In the genomic region with DNA sequence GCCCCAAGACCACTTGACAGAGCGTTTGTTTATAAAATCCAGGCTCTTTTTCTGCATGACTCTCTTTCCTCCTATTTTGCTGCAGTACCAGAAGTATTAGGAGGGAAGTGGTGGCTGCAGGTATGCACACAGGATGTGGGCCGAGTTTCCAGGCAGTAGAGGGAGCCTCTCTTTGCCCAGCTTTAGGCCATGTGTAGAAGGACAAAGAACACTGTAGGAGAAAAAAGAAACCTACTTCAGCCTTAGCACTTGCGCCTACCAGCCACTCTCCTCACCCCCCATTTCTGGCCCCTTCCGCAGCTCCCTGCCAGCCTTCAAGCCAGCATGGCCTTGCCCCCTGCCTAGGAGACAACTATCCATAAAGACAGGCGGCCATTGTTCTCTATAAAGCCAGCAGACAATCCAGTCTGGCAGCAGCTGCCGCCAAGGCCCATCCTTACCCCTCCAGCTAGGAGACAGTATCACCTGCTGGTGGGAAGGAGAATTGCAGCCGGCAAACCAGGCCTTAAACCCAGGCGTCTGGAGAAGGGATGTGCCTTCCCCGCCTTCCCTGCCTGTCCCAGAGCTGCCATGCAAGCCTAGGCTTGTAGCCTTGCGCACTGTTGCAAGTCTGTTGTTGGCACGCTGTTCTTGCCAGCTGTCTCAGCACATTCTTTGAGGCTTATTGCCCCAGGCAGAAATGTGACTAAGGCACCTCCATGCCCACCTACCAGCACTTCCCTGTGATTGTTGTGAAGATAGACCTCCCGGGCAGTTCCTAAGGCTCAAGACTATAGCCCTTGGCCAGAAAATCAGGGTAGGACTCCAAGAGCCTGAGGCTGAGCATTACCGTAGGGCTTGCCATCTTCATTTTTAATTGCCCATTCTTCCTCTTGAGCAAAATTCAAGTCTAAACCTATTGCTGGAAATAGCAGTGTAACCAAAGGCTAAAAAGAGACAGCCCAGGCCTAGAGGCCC, we compare ENCODE assay signal across 8 mouse cellular contexts. TPM values are rescaled to one million over a fixed set of nuclear protein-coding genes. Genes with fewer than 3 reads are reported as not detected.
DNase-seq lines count a peak whose midpoint lies in the region; ATAC-seq and TF ChIP-seq lines count a peak whose summit lies in the region.

No protein-coding gene starts in this region.

- intact Hi-C loops in left cerebral cortex, postnatal 10 days (cut with DNase I), result no loop called here

- DNase-seq in WW6 (ENCODE audit: low read depth, low spot score), result peak; percentile 77
- DNase-seq in cerebellum, postnatal 36 days, result peak; percentile 71 to 73
- DNase-seq in gastrocnemius, adult 8-10 months (ENCODE audit: low spot score in 2 of 2), result peak; percentile 11 to 39
- DNase-seq in hindbrain, postnatal 0 days (ENCODE audit: low spot score), result peak; percentile 91
- peak; percentile 64 to 87 for DNase-seq in left cerebral cortex, postnatal 10 days (ENCODE audit: extremely low spot score in 1 of 2, low spot score in 2 of 2)
- DNase-seq in mesoderm, embryonic 11.5 days (ENCODE audit: low read depth, low spot score), result peak; percentile 88
- peak; percentile 73 for DNase-seq in right cerebral cortex, postnatal 25 days
- DNase-seq in urinary bladder, postnatal 4 days (ENCODE audit: low spot score in 2 of 2), result peak; percentile 79 to 82

- ATAC-seq in hindbrain, postnatal 0 days, result peak; percentile 93

- no peak overlapping the region for H3K4me2 ChIP-seq in hindbrain, postnatal 0 days (ENCODE audit: low read depth, low read length)

- peak; percentile 96 for TF ChIP-seq CTCF in hindbrain, postnatal 0 days (IDR thresholded peaks at IDR 0.05; ENCODE audit: low read depth)

- H3K27me3 ChIP-seq in hindbrain, postnatal 0 days (ENCODE audit: insufficient read depth, low read length), result no peaks in the 10 kb centered on the region

- no peaks in the 10 kb centered on the region for H3K4me1 ChIP-seq in hindbrain, postnatal 0 days (ENCODE audit: insufficient read depth, low read length)

- 23% methylated on average over 13 of the region's 13 CpGs for WGBS in hindbrain, postnatal 0 days

- peaks cover 48% of the 10 kb centered on the region for H3K36me3 ChIP-seq in hindbrain, postnatal 0 days (ENCODE audit: insufficient read depth, low read length)

- H3K4me3 ChIP-seq in hindbrain, postnatal 0 days (ENCODE audit: low read length), result no peak overlapping the region

- H3K9ac ChIP-seq in hindbrain, postnatal 0 days (replicated peaks; ENCODE audit: low read length), result no peak overlapping the region

- H3K27ac ChIP-seq in hindbrain, postnatal 0 days, result peak overlapping the region; percentile 65

- no peaks in the 10 kb centered on the region for H3K9me3 ChIP-seq in hindbrain, postnatal 0 days (ENCODE audit: low read length)

RNA-seq across cellular contexts. Expression of a gene that starts 15.7 kb away (rescaled TPM):
- 10 to 100 TPM; 10.6 to 15.8 (median 12.7) TPM for total RNA-seq in gastrocnemius, adult 8-10 months (2022)
- total RNA-seq in hindbrain, postnatal 0 days (2014; rRNA removed), result 32.2 and 37.9 TPM in 2 replicates
- polyA plus RNA-seq in hindbrain, postnatal 0 days (2015; fragmentation: Nextera tagmentation; extraction: Ambion mirVana), result 12.6 and 13.4 TPM in 2 replicates
- total RNA-seq in left cerebral cortex, postnatal 10 days (2021), result 10 to 100 TPM; 25.2 to 25.7 TPM

RNA-seq across cellular contexts. Expression of a gene that starts 41.3 kb away (rescaled TPM):
- not detected for total RNA-seq in gastrocnemius, adult 8-10 months (2022)
- not detected in 2 replicates for total RNA-seq in hindbrain, postnatal 0 days (2014; rRNA removed)
- 0.33 and 0.58 TPM in 2 replicates for polyA plus RNA-seq in hindbrain, postnatal 0 days (2015; fragmentation: Nextera tagmentation; extraction: Ambion mirVana)
- not detected for total RNA-seq in left cerebral cortex, postnatal 10 days (2021)

RNA-seq across cellular contexts. Expression of a gene that starts 41.4 kb away (rescaled TPM):
- total RNA-seq in gastrocnemius, adult 8-10 months (2022), result 10 to 100 TPM; 17.9 to 21.8 (median 19.7) TPM
- 68.4 and 99.6 TPM in 2 replicates for total RNA-seq in hindbrain, postnatal 0 days (2014; rRNA removed)
- polyA plus RNA-seq in hindbrain, postnatal 0 days (2015; fragmentation: Nextera tagmentation; extraction: Ambion mirVana), result 70.0 and 73.8 TPM in 2 replicates
- total RNA-seq in left cerebral cortex, postnatal 10 days (2021), result 10 to 100 TPM; 60.8 to 63.8 TPM

RNA-seq across cellular contexts. Expression of a gene that starts 48.1 kb away (rescaled TPM):
- total RNA-seq in gastrocnemius, adult 8-10 months (2022), result not detected
- total RNA-seq in hindbrain, postnatal 0 days (2014; rRNA removed), result not detected in 2 replicates
- not detected in 2 replicates for polyA plus RNA-seq in hindbrain, postnatal 0 days (2015; fragmentation: Nextera tagmentation; extraction: Ambion mirVana)
- total RNA-seq in left cerebral cortex, postnatal 10 days (2021), result not detected

Comparison
In these comparisons a context has a peak if more than half of its experiments do, and no peak if none do; other contexts are left out.
1. DNase-seq: peak in every context shown above with its lines; median percentile 91 in hindbrain, postnatal 0 days; 88 in mesoderm, embryonic 11.5 days; 80 in urinary bladder, postnatal 4 days; 77 in WW6; 76 in left cerebral cortex, postnatal 10 days; 73 in right cerebral cortex, postnatal 25 days; 72 in cerebellum, postnatal 36 days; 25 in gastrocnemius, adult 8-10 months.